Mouse (Mus musculus) T-helper 2 cell (primary cell): ENCODE measurements around the gene Bcl2l13.
"Not testable (repeated sequence)": the region's sequence is repeated elsewhere in the genome, so short reads cannot be mapped to it uniquely, and the experiment has no call there.

ENCODE experiments used
- in situ Hi-C: fragments of 300-600 bp; cut with MboI, MseI; formaldehyde crosslinking; loops from one replicate; pipeline ENCODE4 v1.15.1; 2025; ENCODE audit warnings: high pct_unique_total_duplicates

Gene Bcl2l13

GRCm38 (mm10) chr6:120830056-120830455 lies 6.0 kb upstream of the Bcl2l13 start:
- in situ Hi-C loops, result no loop called here

DNA sequence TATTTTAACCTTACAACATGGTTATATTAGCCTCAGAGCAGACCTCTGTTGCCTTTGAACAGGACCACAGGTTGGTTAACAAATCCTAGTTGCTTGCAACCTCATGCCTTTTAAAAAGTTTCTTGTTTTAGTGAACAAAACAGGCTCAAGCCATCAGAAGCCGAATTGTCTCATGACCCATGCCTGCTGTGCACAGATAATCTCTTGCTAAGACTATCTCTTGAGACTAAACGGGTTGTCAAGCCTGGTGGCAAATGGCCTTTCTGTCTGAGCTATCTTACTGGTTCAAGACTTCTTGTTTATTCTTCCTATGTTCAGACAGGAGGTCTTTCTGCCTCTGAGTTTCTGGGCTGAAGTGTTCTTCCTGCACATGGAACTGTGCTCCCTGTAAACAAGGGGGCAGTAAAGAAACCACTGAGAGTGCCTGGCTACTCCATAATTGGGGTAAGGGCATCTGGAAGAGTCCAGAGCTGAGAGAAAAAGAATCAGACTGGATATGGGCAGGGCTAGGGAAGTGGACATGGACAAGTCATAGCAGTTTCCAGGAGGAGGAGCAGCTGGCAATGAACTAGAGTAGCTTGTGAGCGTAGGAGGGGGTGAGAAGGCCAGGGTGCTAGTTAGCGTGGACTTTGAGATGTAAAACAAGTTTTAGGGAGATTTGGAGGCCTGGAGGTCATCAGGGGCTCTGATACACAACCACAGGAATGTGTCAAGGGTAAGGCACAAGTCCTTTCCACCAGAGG lies 5.0 kb upstream of the Bcl2l13 start:
- in situ Hi-C loops, result no loop called here

- in situ Hi-C loops, result no loop called here
Measured at GRCm38 (mm10) chr6:120832097-120832496, 3.9 kb upstream of the Bcl2l13 start.

- in situ Hi-C loops, result loop anchor here (5.0 kb wide), 1 partner anchor 478 kb away; no protein-coding TSS in a partner anchor
Measured at GRCm38 (mm10) chr6:120834766-120835321, 1.2 kb upstream of the Bcl2l13 start.

GRCm38 (mm10) chr6:120836389-120837151 lies 558 bp downstream of the Bcl2l13 start:
- in situ Hi-C loops, result loop anchor here (5.0 kb wide), 1 partner anchor 479 kb away; no protein-coding TSS in a partner anchor

- in situ Hi-C loops, result loop anchor here (5.0 kb wide), 1 partner anchor 480 kb away; no protein-coding TSS in a partner anchor
Measured at GRCm38 (mm10) chr6:120837152-120837530, 1.1 kb downstream of the Bcl2l13 start.

GRCm38 (mm10) chr6:120840258-120840657 lies 4.2 kb downstream of the Bcl2l13 start:
- in situ Hi-C loops, result no loop called here

- in situ Hi-C loops, result no loop called here
Measured at GRCm38 (mm10) chr6:120841754-120842153, 5.7 kb downstream of the Bcl2l13 start.

GRCm38 (mm10) chr6:120850720-120851119 lies 14.7 kb downstream of the Bcl2l13 start:
- in situ Hi-C loops, result not testable (repeated sequence)

GRCm38 (mm10) chr6:120854413-120854812 lies 18.4 kb downstream of the Bcl2l13 start:
- in situ Hi-C loops, result no loop called here

DNA sequence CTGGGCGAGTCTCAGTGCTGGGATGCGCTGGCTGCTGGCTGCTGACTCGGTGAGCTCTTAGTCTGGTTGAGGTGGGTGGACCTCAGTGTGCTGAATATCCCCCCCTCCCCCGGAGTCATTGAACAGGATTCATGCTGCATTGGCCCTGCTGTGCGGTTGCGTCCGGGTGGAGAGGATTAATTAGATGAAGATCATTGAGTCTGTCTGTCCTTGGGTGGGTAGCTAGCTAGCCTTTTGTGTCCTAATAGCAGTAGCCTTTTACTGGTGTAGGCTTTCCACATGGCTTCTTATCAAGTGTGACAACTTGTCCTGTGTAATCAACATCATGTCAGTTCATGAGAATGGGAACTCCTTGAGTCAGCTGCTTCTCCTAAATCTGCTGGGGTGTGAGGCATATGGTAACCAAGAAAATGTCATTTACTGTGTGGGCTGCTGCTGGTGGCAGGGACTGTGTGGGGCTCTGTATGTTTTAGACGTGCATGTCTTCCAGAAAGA lies 22.3 kb downstream of the Bcl2l13 start:
- in situ Hi-C loops, result no loop called here

DNA sequence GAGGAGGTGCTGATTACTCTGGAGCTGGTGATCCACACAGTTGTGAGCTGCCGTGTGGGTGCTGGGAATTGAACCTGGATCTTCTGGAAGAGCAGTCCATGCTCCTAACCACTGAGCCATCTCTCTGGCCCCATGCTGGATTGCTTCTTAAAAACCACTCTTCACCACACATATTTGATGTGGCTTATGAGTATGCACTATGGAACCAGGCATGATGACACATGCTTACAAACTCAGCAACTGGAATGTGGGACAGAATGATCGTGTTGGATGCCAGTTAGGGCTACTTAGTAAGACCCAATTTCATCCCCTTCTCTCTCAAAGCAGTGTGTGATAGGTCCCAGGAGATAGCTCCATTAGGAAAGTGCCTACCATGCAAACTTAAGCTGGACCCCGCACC lies 24.1 kb downstream of the Bcl2l13 start:
- in situ Hi-C loops, result no loop called here

DNA sequence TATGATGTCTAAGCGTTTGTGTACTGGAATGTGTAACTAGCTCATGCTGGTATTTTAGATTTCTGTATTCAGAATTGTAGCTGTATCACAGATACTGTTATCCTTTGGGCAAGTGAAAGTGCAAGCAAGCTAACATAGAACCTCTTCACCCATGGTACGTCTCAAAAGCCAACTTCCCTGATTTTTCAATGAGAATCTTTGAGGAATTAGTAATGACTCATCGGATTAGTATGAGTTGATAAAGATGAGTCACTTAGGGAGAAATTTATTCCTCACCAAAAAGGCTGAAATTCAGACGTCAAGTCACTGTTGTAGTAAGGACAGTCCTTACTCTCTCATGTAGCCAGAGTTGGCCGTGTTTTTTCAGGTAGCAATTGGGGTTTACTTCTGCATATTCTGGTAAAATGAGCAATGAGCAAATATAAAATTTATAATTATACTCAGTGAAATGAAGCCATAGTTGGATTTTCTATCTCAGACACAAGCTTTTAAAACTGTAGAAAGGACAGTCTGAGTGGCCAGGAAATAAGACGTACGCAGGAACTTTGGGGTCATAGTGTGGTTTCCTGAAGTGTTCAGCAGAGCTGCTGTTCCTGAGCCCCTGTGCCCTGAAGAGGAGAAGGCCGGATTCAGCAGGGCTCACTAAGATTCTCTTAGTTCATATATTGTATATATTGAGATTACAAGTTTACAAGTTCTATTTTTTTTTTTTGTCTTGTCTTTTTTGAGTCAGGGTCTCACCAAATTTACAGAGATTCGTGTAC lies 30.2 kb downstream of the Bcl2l13 start:
- in situ Hi-C loops, result no loop called here

- in situ Hi-C loops, result no loop called here
Measured at GRCm38 (mm10) chr6:120868824-120869223, 32.8 kb downstream of the Bcl2l13 start.

GRCm38 (mm10) chr6:120871286-120871685 lies 35.3 kb downstream of the Bcl2l13 start:
- in situ Hi-C loops, result no loop called here

DNA sequence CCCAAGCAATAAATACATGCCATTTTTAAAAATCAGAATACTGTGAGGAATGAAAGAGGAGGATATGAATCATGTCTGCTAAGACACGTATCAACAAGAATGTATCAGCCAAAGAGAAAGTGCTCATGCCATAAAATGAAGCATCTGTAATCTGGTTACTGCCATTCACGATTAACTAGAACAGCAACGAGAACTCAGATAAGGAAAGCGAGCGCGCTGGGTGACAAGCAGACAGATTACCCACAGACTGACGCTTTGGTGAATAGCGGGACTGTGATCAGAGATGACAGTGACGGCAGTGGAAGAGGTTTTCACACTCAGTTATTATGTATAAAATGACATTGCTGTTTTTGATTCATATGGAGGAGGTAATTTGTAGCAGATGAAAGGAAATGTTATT lies 37.9 kb downstream of the Bcl2l13 start:
- in situ Hi-C loops, result no loop called here

- in situ Hi-C loops, result no loop called here
Measured at GRCm38 (mm10) chr6:120879046-120879445, 43.0 kb downstream of the Bcl2l13 start.

- in situ Hi-C loops, result no loop called here
Measured at GRCm38 (mm10) chr6:120884436-120884835, 48.4 kb downstream of the Bcl2l13 start.

GRCm38 (mm10) chr6:120886696-120887095 lies 50.7 kb downstream of the Bcl2l13 start:
- in situ Hi-C loops, result no loop called here

- in situ Hi-C loops, result no loop called here
Measured at GRCm38 (mm10) chr6:120894089-120894488, 58.1 kb downstream of the Bcl2l13 start.

GRCm38 (mm10) chr6:120894524-120894923 lies 58.5 kb downstream of the Bcl2l13 start:
- in situ Hi-C loops, result no loop called here
